Mouse (Mus musculus) embryo, embryonic 11 days (tissue): ENCODE data around the gene Nrip2.
"Not testable (repeated sequence)": the region's sequence is repeated elsewhere in the genome, so short reads cannot be mapped to it uniquely, and the experiment has no call there.

ENCODE experiments used
- DNase-seq: peaks from one replicate; pipeline ENCODE4 v3.0.0-alpha.2; 2015

The Nrip2 gene

DNA sequence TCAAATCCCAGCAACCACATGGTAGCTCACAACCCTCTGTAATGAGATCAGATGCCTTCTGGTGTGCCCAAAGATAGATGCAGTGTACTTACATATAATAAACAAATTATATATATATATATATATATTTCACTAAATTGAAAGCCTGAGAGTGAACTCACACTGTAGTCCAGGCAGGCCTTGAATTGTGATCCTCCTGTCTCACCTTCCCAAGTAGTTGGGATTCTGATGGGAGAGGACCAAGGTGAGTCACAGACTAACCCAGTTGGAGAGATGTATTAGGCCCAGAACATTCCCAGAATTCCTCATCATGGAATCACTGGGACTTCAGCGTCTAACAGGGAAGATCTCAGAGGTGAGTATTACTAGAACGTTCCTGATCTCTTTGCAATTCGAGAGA, at the start of gene Nrip2:
Gene Nrip2 (plus strand): TSS at position 301 of the 400 bp plus-strand sequence.
- no peak for DNase-seq

DNA sequence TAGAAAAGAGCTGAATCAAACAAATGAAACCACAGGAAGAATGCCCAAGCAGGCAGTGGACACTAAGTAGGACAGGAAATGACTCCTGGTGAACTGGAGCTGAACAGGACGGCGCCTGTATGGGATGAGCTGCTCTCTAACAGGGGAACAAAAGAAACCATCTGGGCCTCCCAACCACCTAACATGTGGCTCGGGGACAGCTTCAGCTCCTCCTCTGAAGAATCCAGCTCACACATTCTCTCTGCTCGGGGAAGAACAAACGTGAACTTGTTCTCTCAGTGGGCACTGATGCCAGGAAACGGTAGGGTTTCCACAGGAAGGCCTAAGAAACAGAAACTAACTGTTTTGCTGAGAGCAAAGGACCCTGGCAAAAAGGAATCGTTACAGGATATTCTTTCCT, 49.4 kb upstream of the Nrip2 start:
- DNase-seq = peak; percentile 20

DNA sequence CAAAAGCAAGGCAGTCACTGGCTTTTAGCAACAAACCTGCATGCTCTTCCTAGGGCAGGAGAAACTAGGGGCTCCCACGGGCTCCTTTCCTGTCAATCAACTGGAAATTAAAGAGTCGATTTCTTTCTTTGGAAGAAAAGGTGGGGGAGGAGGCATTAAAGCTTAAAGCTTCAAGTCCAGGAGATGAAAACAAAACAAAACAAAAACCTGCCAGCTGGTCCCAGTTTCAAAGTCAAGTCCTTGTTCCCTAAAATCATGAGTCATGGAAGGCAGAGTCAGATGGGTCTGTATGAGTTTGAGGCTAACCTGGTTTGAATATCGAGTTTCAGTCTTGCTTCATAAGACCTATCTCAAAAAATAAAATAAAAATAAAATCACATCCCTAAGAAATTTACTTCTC, 45.0 kb upstream of the Nrip2 start:
- no peak for DNase-seq

DNA sequence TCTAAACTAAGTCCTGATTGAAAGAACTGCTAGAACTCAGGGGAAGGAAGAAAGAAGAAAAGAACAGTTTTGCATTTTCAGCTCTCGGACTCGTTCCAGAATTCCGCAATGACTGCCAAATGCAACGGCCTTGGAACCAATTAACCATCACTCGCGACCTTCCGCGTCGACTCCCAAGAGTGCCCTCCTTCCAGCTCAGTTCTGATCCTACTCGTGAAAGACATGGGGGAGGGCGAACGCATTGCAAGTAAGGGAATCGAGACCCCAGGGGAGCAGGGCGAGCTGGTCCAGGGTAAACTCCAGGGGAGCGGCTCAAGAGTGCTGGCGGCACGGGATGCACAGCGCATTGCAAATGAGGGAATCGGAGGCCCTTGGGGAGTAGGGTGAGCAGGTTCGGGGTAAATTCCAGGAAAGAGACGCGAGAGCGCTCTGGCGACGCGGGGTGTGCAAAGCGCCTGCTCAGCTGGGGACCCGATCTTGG, 43.9 kb upstream of the Nrip2 start:
- no peak for DNase-seq

DNA sequence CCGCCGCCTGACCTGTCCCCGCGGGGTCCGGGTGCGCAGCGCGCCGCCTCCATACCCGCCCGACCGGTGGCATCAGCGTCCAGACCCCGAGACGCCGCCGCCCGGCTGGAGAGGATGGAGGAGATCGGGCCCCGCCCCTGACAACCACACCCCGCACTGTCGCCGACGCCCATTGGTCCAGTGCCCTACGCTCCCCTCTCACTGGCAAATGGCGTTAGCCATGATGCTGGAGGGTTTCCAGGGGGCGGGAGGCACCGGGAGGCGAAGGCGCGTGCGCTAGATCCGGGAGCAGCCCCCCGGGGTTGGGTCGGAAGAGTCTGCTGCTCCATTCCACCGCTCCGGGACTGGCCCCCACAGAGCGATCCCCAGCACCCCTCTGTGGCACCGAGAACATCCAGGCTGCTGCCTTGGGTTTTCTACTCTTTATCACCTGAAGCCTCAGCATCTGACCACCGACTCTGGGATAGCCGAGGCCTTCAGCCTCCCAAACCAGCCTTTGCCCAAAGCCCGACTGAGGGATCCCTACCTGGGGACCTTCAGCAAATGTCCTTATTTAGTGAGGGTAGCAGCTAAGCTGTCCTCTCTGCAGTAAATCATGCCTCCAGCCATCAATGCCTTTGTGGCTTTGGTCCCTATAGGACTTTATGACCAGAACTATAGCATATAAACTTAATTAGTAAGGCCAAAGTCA, 43.2 kb upstream of the Nrip2 start, which contains the start of gene Tulp3:
Gene Tulp3 (minus strand): TSS at position 126 of the 691 bp plus-strand sequence.
- DNase-seq = peak; percentile 96

DNA sequence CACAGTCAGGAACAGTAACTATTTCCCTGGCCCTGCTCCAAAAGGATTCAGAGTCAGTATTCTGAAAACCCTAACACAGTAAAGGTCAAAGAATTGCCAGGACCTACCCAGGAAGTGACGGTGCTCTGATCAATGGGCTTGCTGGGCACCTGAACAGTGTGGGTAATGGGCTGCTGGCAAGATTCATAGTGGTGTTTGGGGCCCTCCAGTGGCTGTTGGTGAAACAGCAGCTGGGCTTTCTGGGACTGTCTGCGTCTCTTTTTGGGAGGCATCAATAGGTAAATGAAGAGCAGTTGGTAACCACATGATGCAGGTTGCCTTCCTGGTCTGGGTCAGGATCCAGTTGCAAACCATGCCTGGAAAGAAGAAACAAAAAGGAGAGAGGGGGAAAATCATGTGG, 40.1 kb upstream of the Nrip2 start:
- peak; percentile 75 for DNase-seq

DNA sequence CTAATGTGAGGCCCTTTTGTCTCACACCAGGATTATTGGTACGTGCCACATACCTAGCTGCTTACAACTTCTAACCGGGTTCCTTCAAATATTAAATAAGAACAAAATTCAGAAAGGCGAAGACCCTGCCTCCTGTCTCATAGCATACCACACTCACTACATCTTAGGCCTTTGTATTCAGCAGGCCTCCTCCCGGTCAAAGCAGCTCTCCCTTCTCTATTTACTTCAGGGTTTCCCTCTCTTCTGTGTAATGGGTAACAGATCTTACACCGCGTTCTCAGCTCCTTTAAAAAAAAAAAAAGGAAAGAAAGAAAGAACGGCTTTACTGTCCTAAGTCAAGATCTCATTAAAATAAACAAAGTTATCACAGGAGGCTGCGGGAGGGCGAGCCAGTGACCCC, 37.2 kb upstream of the Nrip2 start:
- DNase-seq = peak; percentile 18

DNA sequence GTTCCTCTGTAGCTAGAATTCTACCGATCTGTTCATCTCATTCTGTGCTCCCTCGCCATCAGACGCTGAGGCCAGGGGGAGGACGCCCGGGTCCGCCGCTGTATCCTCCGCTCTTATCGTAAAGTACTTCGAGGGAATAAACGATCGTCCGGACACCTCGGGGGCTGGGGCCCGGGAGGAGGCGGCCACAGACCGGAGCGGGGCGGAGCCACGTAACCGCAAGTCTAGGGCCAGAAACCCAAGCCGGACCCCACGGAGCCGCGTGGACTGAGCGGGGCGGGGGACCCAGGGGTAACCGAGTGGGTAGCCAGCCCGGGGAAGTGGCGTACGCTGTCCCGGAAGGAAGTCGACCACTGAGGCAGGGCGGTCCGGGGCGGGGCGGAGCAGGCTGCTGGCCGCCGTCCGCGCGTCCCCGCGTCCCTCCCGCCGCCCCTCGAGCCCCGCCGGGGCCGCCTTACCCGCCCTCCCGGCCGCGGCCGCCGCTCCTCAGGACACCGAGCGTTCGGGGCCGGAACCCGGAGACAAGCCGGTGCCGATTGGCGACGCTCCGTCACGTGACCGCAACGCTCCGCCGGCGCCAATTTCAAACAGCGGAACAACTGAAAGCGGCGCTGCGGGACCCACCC, 36.6 kb upstream of the Nrip2 start, which contains the start of the genes Rhno1 and Foxm1:
Gene Rhno1 (minus strand): TSS at position 531 of the 626 bp plus-strand sequence.
Gene Foxm1 (plus strand): TSS at position 587 of the 626 bp plus-strand sequence.
- DNase-seq = peak; percentile 94

DNA sequence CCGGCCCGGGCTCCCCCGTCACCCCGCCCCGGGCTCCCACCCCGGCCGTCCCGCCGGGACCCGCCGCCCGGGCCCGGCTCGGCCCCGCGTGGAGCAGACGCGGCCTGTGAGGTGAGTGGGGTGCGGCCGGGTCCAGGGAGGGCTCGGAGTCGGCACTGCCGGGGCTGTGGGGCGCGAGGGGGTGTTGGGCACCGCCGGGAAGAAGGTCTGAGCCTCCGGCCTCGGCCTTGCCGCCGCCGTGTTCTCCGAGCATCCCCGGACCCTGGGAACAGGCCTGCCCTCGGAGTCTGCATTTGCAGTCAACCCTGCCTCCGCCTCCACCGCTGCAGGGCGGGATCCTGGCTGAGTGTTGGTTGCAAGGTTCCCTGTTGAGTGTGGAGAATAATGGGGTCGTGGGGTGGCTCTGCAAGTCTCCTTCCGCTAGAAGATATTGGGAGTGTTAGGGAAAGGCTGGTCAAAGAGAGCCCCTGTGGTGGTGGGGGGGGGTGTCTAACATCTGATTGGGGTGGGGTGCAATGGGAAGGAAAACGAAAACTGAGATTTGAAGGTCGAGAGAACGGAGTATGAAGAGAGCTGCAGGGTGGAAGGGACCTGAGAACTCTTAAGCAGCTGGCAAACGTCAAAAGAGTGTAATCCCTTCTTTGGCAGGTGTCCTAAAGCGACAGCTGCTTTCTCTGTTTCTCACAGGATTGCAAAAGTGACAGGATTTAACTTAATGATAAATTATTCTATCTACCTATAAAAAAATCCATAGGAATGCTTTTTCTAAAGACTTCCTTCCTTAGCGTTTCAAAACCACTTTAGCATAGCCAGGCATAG, 35.9 kb upstream of the Nrip2 start:
- DNase-seq = peak; percentile 64

DNA sequence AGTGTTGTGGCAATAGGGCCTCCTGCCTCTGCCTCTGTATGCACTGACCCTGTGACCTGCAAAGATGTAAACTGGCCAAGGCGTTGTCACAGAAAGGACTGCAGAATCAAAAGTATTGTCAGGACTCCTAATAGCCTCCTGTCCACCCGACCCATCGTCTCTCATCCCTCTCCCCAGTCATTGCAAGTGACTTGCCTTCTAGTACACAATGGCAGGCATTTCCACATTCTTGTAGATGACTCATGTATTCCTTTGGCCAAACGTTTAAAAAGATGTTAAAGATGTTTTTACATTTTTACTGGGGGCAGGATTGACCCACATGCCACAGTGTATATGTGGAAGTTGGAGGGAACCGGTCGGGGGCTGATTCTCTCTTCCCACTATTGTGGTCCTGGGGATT, 34.4 kb upstream of the Nrip2 start:
- DNase-seq = no peak

DNA sequence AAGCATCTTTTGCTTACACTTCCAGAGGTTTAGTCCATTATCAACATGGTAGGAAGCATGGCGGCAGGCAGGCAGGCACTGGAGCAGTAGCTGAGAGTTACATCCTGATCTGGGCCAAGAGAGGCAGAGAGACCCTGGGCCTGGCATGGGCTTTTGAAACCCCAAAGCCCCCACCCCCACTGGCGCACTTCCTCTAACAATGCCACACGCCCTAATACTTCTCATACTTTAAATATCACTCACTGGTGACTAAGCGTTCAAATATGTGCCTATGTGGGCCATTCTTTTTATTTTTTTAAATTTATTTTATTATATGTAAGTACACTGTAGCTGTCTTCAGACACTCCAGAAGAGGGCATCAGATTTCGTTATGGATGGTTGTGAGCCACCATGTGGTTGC, 32.6 kb upstream of the Nrip2 start:
- DNase-seq = no peak

DNA sequence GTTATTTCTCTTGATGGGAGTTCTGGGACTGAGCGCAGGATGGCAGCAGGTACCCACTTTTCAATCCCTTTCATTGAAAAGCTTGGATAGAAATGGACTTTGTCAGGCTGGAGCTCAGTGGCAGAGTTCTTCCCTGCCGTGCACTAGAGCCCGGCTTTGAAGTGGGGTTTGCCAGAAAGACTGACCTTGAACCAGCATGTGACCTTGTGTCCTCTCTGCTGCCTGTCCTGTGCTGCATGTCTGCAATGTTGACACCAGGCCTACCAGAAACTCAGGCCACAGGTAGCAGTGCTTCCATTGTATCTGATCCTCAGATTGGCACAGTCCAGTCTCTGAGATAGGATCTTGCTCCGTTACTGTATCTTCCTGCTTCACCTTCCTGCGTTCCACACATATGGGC, 29.1 kb upstream of the Nrip2 start:
- DNase-seq = no peak

DNA sequence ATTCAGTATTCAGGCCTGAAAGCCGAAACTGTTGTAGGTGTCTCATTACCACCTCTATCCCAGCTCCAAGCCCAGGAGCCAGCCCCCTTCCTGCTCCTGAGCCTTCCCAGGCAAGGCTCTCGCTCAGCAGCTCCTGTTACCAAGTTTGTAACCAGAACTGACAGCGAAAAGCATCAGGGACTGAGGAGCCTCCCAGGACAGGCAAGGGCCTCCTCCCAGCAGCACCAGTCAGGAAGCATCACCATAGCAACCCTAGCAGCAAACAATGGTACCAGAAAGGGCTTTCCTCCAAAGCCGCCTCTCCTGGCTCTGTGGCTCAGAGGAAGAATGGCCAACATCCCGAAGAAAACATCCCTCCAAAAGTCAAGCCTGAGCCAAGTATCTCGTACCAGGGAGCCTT, 23.9 kb upstream of the Nrip2 start, which contains the start of the genes Tex52 and Gm44596:
Gene Tex52 (plus strand): TSS at position 265 of the 400 bp plus-strand sequence.
Gene Gm44596 (plus strand): TSS at position 312 of the 400 bp plus-strand sequence.
- DNase-seq = peak; percentile 64

DNA sequence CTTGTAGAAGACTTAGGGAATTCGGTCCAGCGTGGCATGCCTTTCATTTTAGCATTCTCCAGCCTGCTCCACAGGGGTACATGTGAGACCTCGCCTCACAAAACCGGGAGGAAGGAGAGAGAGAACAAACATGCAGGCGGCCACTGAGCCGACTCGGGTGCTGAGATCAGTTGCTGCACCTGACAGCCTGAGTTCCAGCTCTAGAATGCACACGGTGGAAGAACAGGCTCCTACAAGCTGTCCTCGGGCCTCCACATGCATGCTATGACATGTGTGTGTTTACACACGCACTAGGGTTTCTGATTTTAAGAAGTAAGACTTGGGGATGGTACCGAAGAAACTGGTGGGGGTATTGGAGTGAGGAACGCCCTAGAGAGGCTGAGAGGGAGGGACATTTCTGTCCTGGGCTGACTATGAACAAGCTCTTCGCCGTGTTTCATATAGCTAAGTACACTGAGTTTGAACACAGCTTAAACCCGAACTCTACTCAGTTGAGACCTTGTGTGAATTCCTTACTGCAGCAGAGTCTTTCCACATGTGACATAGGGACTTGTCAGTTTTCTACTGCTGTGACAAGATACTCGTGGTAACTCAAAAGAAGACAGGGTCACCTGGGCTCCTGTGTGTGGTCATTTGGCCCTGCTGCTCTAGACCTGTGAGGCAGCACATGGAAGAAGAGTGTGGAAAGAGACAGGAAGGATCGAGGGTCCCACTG, 22.6 kb upstream of the Nrip2 start:
- DNase-seq = no peak

DNA sequence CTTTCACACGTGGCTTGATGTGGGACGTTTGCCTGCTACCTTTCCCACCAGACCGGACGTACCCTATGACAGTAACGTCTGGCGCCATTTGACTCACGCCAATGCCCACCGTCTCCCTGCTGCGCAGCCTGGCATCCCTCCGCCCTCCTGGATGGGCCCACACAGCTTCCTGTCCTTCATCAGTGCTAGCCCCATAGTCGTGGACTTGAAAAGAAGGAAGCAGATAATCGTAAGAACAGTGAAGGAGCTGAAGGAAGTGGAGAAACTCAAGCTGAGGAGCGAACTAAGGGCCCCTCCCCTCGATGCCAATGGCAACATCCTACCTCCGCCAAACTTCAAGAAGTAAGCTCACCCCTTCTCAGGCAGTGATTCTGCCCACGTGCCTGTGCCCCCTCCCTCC, 19.5 kb upstream of the Nrip2 start:
- DNase-seq = no peak

DNA sequence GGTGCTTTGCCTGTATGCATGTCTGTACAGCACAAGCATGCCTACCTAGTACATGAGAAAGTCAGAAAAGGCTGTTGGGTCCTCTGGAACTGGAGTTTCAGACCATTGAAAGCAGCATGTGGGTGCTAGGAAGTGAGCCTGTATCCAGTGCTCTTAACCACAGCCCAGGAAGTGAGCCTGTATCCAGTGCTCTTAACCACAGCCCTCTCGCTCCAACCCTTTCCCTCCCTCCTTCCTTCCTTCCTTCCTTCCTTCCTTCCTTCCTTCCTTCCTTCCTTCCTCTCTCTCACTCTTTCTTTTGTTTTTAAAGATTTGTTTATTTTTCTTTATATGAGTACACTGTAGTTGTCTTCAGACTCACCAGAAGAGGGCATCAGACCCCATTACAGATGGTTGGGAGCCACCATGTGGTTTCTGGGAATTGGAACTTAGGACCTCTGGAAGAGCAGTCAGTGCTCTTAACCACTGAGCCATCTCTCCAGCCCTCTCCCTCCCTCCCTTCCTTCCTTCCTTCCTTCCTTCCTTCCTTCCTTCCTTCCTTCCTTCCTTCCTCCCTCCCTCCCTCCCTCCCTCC, 18.4 kb upstream of the Nrip2 start:
- DNase-seq = not testable (repeated sequence)

DNA sequence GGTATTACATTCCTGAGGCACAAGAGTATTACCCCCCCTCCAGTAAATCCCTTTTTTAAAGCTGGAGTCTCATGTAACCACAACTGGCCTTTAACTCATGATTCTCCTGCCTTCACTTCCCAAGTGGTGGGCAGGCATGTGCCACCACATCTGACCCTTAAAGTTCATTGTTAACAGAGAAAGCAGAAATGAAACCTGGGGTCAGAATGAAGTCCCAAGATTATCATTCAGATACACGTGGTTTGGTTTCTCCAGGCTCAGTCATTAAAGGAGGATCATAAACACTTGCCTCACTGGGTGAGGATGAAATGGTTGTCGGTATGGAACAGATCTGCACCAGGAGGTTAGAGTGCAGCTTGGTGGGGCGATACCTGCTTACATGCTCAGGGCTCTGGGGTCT, 17.8 kb upstream of the Nrip2 start:
- no peak for DNase-seq

DNA sequence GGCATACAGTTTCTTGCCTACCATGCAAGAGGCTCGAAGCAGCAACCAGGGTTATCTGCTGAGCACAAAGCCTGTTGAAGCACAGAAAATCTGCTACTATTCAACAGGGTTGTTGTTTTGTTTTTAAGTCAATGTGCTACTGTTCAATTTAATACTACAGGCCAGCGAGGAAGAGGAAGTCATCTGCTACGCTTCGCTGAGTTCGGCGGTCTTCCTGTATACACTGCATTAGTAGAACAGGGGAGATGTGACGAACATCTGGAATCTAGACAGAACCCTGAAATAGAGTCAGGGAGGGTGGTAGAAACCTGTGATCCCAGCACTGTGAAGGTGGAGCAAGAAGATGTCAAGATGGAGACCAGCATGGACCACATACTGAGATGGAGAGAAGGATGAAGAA, 15.3 kb upstream of the Nrip2 start:
- DNase-seq = no peak

DNA sequence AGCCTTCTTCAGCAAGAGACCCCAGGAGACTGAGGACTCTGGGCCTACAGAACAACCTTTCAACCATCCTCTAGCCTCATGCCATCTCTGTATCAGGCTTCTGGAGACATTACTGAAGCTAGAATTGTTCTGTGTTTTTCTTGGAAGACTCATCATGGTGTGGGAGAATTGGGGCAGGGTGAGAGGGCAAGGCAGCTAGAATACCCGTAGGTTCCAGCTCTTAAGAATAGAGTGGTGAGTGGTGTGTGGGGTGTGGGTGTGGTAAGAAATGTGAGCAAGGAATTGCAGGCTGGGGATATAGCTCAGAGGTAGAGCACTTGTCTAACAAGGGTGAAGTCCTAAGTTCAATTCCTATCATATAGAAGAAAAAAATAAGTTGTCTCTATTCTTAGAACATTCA, 14.1 kb upstream of the Nrip2 start:
- DNase-seq = no peak

DNA sequence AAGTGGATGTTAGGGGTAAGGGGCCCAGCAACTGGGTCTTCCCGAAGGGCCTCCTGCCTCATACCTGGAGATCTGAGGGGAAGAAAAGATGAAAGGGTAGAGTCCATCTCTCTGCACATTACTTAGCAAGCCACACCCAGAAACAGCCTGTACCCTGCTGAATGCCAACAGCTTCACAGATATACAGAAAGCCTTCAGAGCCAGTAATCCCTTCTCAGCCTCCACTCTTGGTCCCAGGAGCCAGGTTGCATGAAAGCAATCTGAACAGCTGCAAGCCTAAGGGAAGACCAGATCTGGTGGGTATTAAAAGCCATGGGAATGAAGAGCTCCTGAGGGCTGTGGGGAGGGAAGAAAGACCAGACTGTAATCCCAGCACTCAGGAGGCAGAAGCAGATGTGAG, 9.9 kb upstream of the Nrip2 start:
- DNase-seq = no peak

DNA sequence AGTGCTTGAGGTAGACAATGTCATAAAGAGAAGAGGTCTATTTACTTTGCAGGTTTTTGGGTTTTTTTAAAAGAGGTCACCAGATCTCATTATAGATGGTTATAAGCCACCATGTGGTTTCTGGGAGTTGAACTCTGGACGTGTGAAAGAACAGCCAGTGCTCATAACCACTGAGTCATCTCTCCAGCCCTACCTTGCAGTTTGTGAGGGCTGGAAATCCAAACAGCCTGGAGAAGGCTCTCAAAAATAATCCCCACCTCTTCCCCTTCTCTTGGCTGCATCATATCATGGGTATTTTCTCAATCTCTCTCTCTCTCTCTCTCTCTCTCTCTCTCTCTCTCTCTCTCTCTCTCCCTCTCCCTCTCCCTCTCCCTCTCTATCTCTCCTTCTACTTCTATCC, 8.4 kb upstream of the Nrip2 start:
- no peak for DNase-seq

DNA sequence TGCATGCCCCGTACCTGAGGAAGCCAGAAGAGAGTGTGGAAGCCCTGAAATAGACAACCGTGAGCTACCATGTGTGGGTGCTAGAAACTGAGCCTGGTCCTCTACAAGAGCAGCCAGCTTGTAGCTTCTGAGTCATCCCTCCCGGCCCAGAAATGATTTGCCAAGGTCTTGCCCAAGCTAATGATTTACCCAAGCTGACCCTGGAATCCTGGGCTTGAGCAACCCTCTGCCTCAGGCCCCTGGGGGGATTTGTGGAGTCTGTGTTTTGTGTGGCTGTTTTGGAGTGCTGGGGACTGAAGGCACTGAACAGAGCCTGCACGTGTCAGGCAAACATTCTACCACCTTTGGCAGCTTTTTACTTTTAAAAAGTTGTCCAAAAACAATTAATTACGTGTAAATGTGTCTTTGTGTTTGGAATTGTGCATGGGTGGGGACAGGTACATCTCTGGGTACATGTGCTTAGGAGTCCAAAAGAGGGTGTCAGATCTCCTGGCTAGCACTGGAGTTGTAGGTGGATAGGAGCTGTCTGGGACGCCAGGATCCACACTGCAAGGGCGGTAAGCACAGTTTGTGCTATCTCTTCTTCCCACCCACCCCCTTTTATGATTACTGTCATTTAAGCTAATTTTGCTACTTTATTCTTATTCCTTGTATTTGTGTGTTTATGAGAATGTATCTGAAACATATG, 1.4 kb upstream of the Nrip2 start:
- DNase-seq = no peak
